Mouse (Mus musculus) lung, embryonic 16.5 days (tissue): ENCODE data around the gene Bri3. TPM values are rescaled to one million over a fixed set of nuclear protein-coding genes. Genes with fewer than 3 reads are reported as not detected.
A peak's percentile ranks its signal among the peaks of the same experiment; 100 is the strongest.
"Not testable (repeated sequence)": the region's sequence is repeated elsewhere in the genome, so short reads cannot be mapped to it uniquely, and the experiment has no call there.

ENCODE experiments used
- ATAC-seq: fragments of 200-750 bp; cut with Nextera tagmentation; 2 replicates; pipeline ENCODE4 v1.8.0; 2017; ENCODE audit warnings: low read depth, mild to moderate bottlenecking, moderate library complexity
- H3K27ac ChIP-seq: fragments of 300-500 bp; sonication (generic); 2 replicates; pipeline ENCODE4 v1.5.1; 2014; ENCODE audit warnings: mild to moderate bottlenecking, control low read depth, low read length
- H3K27me3 ChIP-seq: fragments of 300-500 bp; sonication (generic); 2 replicates; pipeline ENCODE4 v1.6.1; 2014; ENCODE audit warnings: low read depth, low read length, mixed read lengths; ENCODE audit not compliant: control insufficient read depth, insufficient read depth
- H3K36me3 ChIP-seq: fragments of 300-500 bp; sonication (generic); 2 replicates; pipeline ENCODE4 v1.6.1; 2014; ENCODE audit warnings: low read length; ENCODE audit not compliant: control insufficient read depth, insufficient read depth
- H3K4me1 ChIP-seq: fragments of 300-500 bp; sonication (generic); replicated peaks from 2 replicates; pipeline ENCODE4 v1.6.1; 2014; ENCODE audit warnings: low read length, mixed read lengths; ENCODE audit not compliant: control insufficient read depth, insufficient read depth
- H3K4me2 ChIP-seq: fragments of 300-500 bp; sonication (generic); 2 replicates; pipeline ENCODE4 v1.6.1; 2014; ENCODE audit warnings: low read depth, low read length, control low read depth
- H3K4me3 ChIP-seq: fragments of 300-500 bp; sonication (generic); 2 replicates; pipeline ENCODE4 v1.5.1; 2014; ENCODE audit warnings: mild to moderate bottlenecking, low read length, control low read depth
- H3K9ac ChIP-seq: fragments of 300-500 bp; sonication (generic); 2 replicates; pipeline ENCODE4 v1.6.1; 2014; ENCODE audit warnings: low read length, control low read depth
- H3K9me3 ChIP-seq: fragments of 300-500 bp; sonication (generic); 2 replicates; pipeline ENCODE4 v1.6.1; 2016; ENCODE audit warnings: low read length; ENCODE audit not compliant: control insufficient read depth
- WGBS: fragments of 180-500 bp; shearing (Covaris S2); extraction: QIAGEN DNeasy Blood & Tissue Kit; methylation state at CpG from one replicate; pipeline ENCODE4 v1.1.7; 2014; 5-methylcytosine and 5-hydroxymethylcytosine counted together
- polyA plus RNA-seq: library from polyadenylated mRNA; unstranded; fragments of >200 nt; fragmentation: Nextera tagmentation; extraction: Ambion mirVana; gene quantifications from 2 replicates; pipeline ENCODE4 v1.2.1, GENCODE M21; 2015

The Bri3 gene
- polyA plus RNA-seq, 1 experiment from 2014 or later = 114 TPM

DNA sequence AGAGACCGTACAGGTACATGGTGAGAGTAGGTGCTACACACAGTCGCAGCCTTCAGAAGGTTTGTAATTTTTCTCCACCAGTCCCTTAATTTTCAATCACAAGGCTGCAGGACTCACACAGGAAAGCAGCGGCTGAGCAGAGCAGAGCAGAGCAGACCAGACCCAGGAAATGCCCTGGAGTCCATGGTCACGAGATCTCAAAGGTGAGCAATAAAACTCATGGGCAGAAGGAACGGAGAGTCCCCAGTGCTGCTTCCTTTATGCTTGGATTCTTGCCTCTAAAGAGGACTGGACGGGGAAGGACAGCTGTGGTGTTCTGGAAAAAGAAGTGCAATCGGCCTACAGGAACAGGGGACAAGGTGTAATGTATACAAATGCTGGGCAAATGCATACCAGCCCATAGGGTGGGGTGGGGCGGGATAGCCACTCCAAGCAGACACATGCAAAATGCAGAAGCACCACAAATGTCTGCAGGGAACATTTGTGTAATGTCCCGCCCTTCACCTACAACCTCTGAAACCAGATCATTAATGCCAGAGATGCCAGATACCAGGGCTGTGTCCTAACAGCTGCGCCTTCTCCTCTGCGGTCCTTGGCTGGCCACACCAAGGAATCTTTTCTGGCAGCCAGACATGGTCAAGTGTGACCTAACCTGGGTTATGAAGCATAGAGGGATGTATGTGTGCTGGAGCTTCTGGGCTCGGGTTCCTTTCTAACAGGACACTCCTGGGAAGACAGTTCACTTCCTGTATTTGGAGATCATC lies 70.7 kb downstream of the Bri3 start:
- no peak overlapping the region for H3K9ac ChIP-seq
- H3K4me1 ChIP-seq = peaks cover 39% of the 10 kb centered on the region
- no peaks in the 10 kb centered on the region for H3K9me3 ChIP-seq
- no peaks in the 10 kb centered on the region for H3K36me3 ChIP-seq
- ATAC-seq = no peak
- WGBS = 73% methylated on average over 12 of the region's 12 CpGs
- H3K27me3 ChIP-seq = no peaks in the 10 kb centered on the region
- no peak overlapping the region for H3K4me2 ChIP-seq
- H3K4me3 ChIP-seq = no peak overlapping the region
- H3K27ac ChIP-seq = no peak overlapping the region

DNA sequence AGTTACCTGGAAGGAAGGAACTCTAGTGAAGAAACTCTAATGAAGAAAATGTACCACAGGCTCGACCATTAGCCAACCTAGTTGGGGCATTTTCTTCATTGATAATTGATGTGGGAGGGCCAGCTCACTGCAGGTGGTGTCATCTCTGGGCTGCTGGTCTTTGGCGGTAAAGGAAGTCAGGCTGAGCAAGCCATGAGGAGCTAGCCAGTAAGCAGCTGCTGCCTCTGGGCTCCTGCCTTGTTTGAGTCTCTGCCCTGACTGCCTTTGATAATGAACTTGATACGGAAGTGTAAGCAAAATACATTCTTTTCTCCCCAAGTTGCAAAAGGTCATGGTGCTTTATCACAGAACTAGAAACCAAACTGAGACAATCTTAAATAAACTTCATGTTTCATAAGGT lies 72.2 kb downstream of the Bri3 start:
- 52% methylated on average over 3 of the region's 3 CpGs for WGBS
- Histone ChIP-seq H3K27ac (no peak overlapping the region), H3K9me3 (no peaks in the 10 kb centered on the region), H3K27me3 (no peaks in the 10 kb centered on the region), H3K4me2 (no peak overlapping the region), H3K36me3 (no peaks in the 10 kb centered on the region), H3K9ac (no peak overlapping the region), H3K4me1 (peaks cover 39% of the 10 kb centered on the region), H3K4me3 (no peak overlapping the region)
- ATAC-seq = no peak

DNA sequence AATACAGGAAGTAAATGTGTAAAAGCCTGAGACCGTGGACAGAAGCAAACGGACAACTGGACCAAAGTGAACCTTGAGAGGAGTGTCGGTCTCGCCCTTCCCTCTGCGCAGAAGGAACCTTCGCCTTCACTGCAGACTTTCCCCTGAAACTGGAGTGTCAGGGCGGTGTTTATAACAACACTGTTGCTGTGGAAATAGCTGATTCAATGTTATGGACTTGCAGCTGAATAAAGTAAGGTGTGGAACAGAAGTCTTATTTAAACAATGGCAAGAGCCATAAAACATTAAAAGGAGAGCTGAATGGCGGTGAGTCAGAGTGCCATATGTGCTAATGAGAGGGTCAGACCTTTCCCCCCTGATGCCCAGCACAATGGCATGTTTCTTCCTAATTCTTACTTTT lies 73.2 kb downstream of the Bri3 start:
- 68% methylated on average over 8 of the region's 8 CpGs for WGBS
- Histone ChIP-seq H3K36me3 (no peaks in the 10 kb centered on the region), H3K27ac (peak overlapping the region; percentile 91), H3K27me3 (no peaks in the 10 kb centered on the region), H3K4me3 (no peak overlapping the region), H3K9me3 (no peaks in the 10 kb centered on the region), H3K4me2 (no peak overlapping the region), H3K4me1 (peaks cover 46% of the 10 kb centered on the region), H3K9ac (no peak overlapping the region)
- ATAC-seq = peak; percentile 34; the same call in 1 of the 2 replicates

GRCm38 (mm10) chr5:144318286-144318685 lies 74.0 kb downstream of the Bri3 start:
- Histone ChIP-seq H3K9ac (no peak overlapping the region), H3K4me1 (peaks cover 45% of the 10 kb centered on the region), H3K27ac (peak overlapping the region; percentile 91), H3K4me2 (no peak overlapping the region), H3K36me3 (no peaks in the 10 kb centered on the region), H3K4me3 (no peak overlapping the region), H3K9me3 (no peaks in the 10 kb centered on the region), H3K27me3 (no peaks in the 10 kb centered on the region)
- 27% methylated on average over 6 of the region's 6 CpGs for WGBS
- peak; percentile 77 for ATAC-seq

- H3K36me3 ChIP-seq = no peaks in the 10 kb centered on the region
- H3K4me1 ChIP-seq = peaks cover 30% of the 10 kb centered on the region
- no peak overlapping the region for H3K4me2 ChIP-seq
- no peak overlapping the region for H3K9ac ChIP-seq
- peak; percentile 72 for ATAC-seq
- H3K4me3 ChIP-seq = no peak overlapping the region
- no peaks in the 10 kb centered on the region for H3K9me3 ChIP-seq
- WGBS = 16% methylated on average over 7 of the region's 7 CpGs
- H3K27ac ChIP-seq = peak overlapping the region; percentile 75
- no peaks in the 10 kb centered on the region for H3K27me3 ChIP-seq
These were observed 77.4 kb downstream of the Bri3 start for GRCm38 (mm10) chr5:144321681-144322080.

GRCm38 (mm10) chr5:144322717-144323116 lies 78.5 kb downstream of the Bri3 start:
- Histone ChIP-seq H3K9me3 (no peaks in the 10 kb centered on the region), H3K9ac (no peak overlapping the region), H3K27me3 (no peaks in the 10 kb centered on the region), H3K4me1 (peaks cover 22% of the 10 kb centered on the region), H3K36me3 (no peaks in the 10 kb centered on the region), H3K4me3 (no peak overlapping the region), H3K4me2 (no peak overlapping the region), H3K27ac (no peak overlapping the region)
- ATAC-seq = no peak
- WGBS = 65% methylated on average over 3 of the region's 3 CpGs

GRCm38 (mm10) chr5:144334010-144334409 lies 89.8 kb downstream of the Bri3 start:
- Histone ChIP-seq H3K4me3 (no peak overlapping the region), H3K9ac (no peak overlapping the region), H3K4me1 (0 out of 2 replicates have a peak, but pooled peaks cover 4% of the 10 kb centered on the region), H3K27me3 (no peaks in the 10 kb centered on the region), H3K36me3 (no peaks in the 10 kb centered on the region), H3K9me3 (no peaks in the 10 kb centered on the region), H3K27ac (no peak overlapping the region), H3K4me2 (no peak overlapping the region)
- WGBS = 71% methylated on average over 11 of the region's 11 CpGs
- no peak for ATAC-seq

DNA sequence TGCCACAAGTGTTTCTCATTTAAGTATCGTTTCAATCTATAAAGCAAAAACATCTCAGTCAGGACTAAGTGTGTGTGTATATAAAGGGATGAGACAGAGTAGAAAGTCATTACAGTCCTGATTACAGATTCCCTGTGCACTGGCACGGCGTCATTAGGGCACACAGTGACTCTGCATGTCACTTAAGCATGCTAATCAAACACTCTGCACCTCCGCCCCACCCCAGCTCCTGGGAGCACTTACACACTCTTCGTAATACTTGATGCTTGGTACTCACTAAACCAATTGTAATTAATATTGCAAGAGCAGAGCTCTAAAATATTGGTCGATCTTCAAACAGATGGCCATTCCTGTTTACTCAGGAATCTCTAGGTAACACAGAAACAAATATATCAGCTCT lies 91.1 kb downstream of the Bri3 start:
- not testable (repeated sequence) for H3K27ac ChIP-seq, H3K9ac ChIP-seq, H3K27me3 ChIP-seq, H3K4me1 ChIP-seq, H3K4me2 ChIP-seq, H3K4me3 ChIP-seq, ATAC-seq, H3K9me3 ChIP-seq, H3K36me3 ChIP-seq
- 34% methylated on average over 6 of the region's 6 CpGs for WGBS

GRCm38 (mm10) chr5:144338787-144339186 lies 94.5 kb downstream of the Bri3 start:
- no peaks in the 10 kb centered on the region for H3K27me3 ChIP-seq
- H3K9ac ChIP-seq = no peak overlapping the region
- ATAC-seq = no peak
- no peaks in the 10 kb centered on the region for H3K9me3 ChIP-seq
- 36% methylated on average over 1 of the region's 1 CpGs for WGBS
- no peak overlapping the region for H3K4me3 ChIP-seq
- no peaks in the 10 kb centered on the region for H3K36me3 ChIP-seq
- H3K27ac ChIP-seq = no peak overlapping the region
- no peak overlapping the region for H3K4me2 ChIP-seq
- H3K4me1 ChIP-seq = 0 out of 2 replicates have a peak, but pooled peaks cover 4% of the 10 kb centered on the region
